Mouse (Mus musculus): ENCODE measurements at regions not wholly inside any gene's neighbourhood (a gene's known extent, or its start where the extent isn't known, plus 50 kb on each side); places are given as distances from the start of the nearest gene placed in this dataset.

GRCm38 (mm10) chr13:28408868-28409608 lies 151.7 kb downstream of the Gm11361 start:
- DNase-seq (ENCODE audit: low spot score in 2 of 2): no peak

DNA sequence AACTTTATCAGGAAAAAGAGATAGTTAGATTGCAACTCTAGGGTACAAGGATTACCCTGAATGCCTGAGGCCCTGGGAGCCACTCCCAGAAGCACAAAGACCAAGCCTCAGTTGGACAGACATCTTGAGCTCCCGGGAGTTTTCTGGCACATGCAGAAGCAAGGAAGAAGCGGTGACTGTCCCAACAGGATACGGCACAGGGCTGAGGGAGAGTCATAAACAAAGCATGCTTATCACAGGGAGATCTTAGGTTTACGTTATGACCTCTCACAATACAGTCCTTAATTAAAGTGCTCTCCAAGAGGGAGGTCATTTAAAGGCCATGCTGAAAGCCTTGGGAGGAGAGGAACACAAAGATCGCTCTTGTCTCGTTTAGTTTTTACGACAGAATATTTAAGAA lies 143.1 kb downstream of the Gm11361 start:
- DNase-seq (ENCODE audit: low spot score in 2 of 2): no peak
